Mouse (Mus musculus) cerebellum, adult 2 months (tissue): ENCODE data around the gene Wdr73. TPM values are rescaled to one million over a fixed set of nuclear protein-coding genes. Genes with fewer than 3 reads are reported as not detected.

Source experiments
- DNase-seq, 2 experiments: peaks; one replicate each; pipeline ENCODE4 v3.0.0; 2021
- H3K27ac ChIP-seq: fragments of 200-500 bp; 2 replicates; pipeline ENCODE4 v1.5.1; 2012; ENCODE audit warnings: low read length, control low read depth, inconsistent platforms; ENCODE audit not compliant: insufficient read depth
- H3K27me3 ChIP-seq: fragments of 200-500 bp; 2 replicates; pipeline ENCODE4 v1.6.1; 2012; ENCODE audit warnings: inconsistent platforms, mild to moderate bottlenecking, low read length, moderate library complexity; ENCODE audit not compliant: control insufficient read depth, insufficient read depth
- H3K4me1 ChIP-seq: fragments of 200-500 bp; 2 replicates; pipeline ENCODE4 v1.6.1; 2011; ENCODE audit warnings: low read length; ENCODE audit not compliant: control insufficient read depth, insufficient read depth
- H3K4me3 ChIP-seq: fragments of 200-500 bp; replicated peaks from 2 replicates; pipeline ENCODE3; 2011; ENCODE audit warnings: mild to moderate bottlenecking, low read depth, low read length, control low read depth; ENCODE audit not compliant: insufficient read depth
- CTCF ChIP-seq: fragments of 200-500 bp; IDR thresholded peaks from 2 replicates; pipeline ENCODE4 v1.5.1; 2011; ENCODE audit warnings: low read depth, mild to moderate bottlenecking, control low read depth, low read length, moderate library complexity, borderline replicate concordance; ENCODE audit not compliant: insufficient read depth
- POLR2A ChIP-seq: fragments of 200-500 bp; IDR thresholded peaks from 2 replicates; pipeline ENCODE4 v1.6.1; 2011; ENCODE audit warnings: low read length, control low read depth, borderline replicate concordance; ENCODE audit not compliant: insufficient read depth
- WGBS: fragments of 180-500 bp; shearing (Covaris S2); methylation state at CpG from one replicate; pipeline ENCODE4 v1.1.7; 2018; 5-methylcytosine and 5-hydroxymethylcytosine counted together
- polyA plus RNA-seq: library from polyadenylated mRNA; depleted of rRNA; stranded (reverse); fragments of >200 nt; gene quantifications from 2 replicates; pipeline ENCODE4 v1.2.3, GENCODE M21; 2012

Gene Wdr73
- polyA plus RNA-seq, 1 experiment: 22.2 TPM

DNA sequence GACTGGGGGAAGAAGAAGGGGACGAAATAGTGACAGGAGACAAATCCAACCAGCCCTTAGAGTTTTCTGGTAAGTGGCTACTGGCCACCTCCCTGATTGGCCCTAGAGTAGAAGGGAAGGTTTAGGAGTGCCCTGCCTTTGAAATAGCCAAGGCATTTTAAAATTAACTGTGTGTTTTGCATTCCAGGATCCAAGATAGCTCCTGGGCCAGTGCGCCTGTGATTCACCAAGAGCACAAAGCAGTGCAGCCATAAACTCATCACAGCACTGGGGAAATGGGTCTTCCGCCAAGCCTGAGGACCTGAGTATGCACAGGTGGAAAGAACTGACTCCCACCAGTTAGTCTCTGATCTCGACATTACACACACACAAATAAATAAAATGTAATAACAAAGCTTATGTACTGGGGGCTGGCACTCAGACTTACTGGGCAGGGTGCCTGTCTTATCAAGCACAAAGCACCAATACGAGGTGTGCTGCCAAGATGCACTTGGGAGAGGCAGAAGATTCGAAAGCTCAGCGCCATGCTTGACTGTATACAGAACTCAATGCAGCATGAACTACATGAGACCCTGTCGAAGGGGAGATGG is 30.6 kb upstream of the Wdr73 start:
- Histone ChIP-seq H3K4me3 (no peak overlapping the region), H3K4me1 (no peaks in the 10 kb centered on the region), H3K27me3 (no peaks in the 10 kb centered on the region), H3K27ac (no peak overlapping the region)
- 45% methylated on average over 8 of the region's 8 CpGs for WGBS
- no peak for DNase-seq
- TF ChIP-seq POLR2A: no peak

DNA sequence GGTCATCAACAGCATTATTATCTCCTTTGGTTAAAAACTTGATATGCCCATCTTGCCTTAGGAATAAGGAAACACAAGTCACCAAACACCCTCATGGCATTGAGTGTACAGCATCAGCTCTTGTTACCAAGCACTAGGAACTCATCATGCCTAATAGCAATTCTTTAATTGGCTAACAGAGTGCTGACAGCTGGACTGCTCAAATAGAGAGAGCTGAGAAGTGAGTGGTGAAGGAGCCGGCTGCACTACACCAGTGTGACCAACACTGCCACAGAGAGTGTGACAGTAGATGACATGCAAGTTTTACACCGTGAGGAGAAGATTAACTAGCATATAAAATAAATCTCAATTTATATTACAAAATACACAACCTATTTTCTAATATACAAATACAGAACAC is 22.1 kb upstream of the Wdr73 start:
- Histone ChIP-seq H3K4me1 (no peaks in the 10 kb centered on the region), H3K27me3 (no peaks in the 10 kb centered on the region), H3K27ac (no peak overlapping the region), H3K4me3 (no peak overlapping the region)
- DNase-seq: no peak
- WGBS: 93% methylated on average over 2 of the region's 2 CpGs
- TF ChIP-seq POLR2A (no peak), CTCF (no peak)

DNA sequence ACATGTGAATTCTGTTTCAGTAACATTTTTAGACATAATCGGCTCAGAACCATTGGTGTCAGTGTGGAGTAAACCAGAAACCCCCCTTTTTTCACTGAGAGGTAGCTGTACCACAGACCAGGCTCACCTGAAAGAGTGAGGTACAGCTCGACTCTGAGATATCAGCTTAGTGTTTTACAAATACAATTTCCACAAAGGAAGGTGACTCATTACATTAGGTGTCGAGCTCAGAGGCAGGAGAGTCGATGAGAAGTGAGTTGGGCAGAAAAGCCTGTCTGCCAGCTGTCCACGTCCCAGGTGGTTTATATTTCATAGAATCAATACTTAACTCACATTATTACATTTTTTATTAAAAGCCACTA is 18.6 kb upstream of the Wdr73 start:
- WGBS: 86% methylated on average over 5 of the region's 5 CpGs

GRCm38 (mm10) chr7:80918982-80919646 is 18.0 kb upstream of the Wdr73 start:
- Histone ChIP-seq H3K4me1 (no peaks in the 10 kb centered on the region), H3K27ac (no peak overlapping the region), H3K4me3 (no peak overlapping the region), H3K27me3 (no peaks in the 10 kb centered on the region)
- no peak for TF ChIP-seq POLR2A
- no peak for TF ChIP-seq CTCF
- 85% methylated on average over 8 of the region's 8 CpGs for WGBS
- no peak for DNase-seq

More for the DNA sequence above, 18.6 kb upstream of the Wdr73 start:
- TF ChIP-seq POLR2A: no peak
- no peak for TF ChIP-seq CTCF
- no peak overlapping the region for H3K27ac ChIP-seq
- H3K4me3 ChIP-seq: no peak overlapping the region
- no peaks in the 10 kb centered on the region for H3K27me3 ChIP-seq
- DNase-seq: no peak
- H3K4me1 ChIP-seq: no peaks in the 10 kb centered on the region

DNA sequence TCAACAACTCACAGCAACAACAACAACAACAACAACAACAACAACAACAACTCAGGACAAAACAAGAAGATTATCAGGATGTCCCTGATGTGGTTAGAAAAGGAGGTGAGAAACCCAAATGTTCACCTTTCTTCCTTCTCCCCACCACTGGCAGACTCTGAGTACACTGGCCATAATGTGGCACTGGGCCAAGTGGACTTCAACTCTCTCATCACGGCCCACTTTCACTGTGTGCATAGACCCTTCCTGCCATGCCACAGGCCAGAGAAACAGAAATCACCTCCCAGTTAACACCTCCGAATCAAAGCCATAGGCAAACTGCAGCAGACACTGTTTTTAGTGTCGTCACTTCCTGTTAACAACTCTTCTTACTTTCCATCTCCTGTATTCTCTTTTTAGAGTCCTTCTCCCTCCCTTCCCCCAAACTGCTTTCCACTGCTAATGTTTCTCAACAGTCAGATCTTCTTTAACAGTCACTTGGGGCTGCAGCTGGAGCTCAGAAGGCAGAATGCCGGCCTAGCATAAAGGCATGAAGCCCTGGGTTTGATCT is 16.9 kb upstream of the Wdr73 start:
- H3K4me1 ChIP-seq: no peaks in the 10 kb centered on the region
- no peaks in the 10 kb centered on the region for H3K27me3 ChIP-seq
- TF ChIP-seq CTCF: no peak
- 76% methylated on average over 4 of the region's 4 CpGs for WGBS
- H3K4me3 ChIP-seq: no peak overlapping the region
- H3K27ac ChIP-seq: no peak overlapping the region
- DNase-seq: no peak

DNA sequence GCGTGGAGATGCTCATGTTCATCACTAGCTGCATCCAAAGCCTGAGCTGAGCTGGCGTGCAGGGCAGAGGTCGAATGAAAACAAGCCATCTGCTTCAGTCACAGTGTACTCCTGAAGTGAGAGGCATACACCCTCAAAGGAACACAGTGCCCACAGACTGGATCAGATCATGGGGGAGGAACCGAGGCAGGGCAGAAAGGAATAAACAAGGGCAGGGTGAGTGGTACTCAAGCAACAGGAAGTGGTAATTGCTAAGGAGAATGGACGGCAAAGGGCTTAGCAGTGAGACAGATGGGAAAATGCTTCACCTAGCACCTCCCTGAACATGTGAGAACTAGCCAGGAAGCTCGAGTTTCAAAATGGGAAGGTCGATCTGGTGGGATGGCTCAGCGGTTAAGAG is 11.4 kb upstream of the Wdr73 start:
- no peak for DNase-seq
- TF ChIP-seq POLR2A: no peak
- no peak for TF ChIP-seq CTCF
- H3K4me1 ChIP-seq: no peaks in the 10 kb centered on the region
- no peak overlapping the region for H3K4me3 ChIP-seq
- H3K27ac ChIP-seq: no peak overlapping the region
- 88% methylated on average over 8 of the region's 8 CpGs for WGBS
- no peaks in the 10 kb centered on the region for H3K27me3 ChIP-seq

- TF ChIP-seq POLR2A (no peak), CTCF (no peak)
- WGBS: 74% methylated on average over 7 of the region's 7 CpGs
- DNase-seq: no peak
- Histone ChIP-seq H3K27ac (no peak overlapping the region), H3K4me3 (no peak overlapping the region), H3K27me3 (no peaks in the 10 kb centered on the region), H3K4me1 (no peaks in the 10 kb centered on the region)
Observed at GRCm38 (mm10) chr7:80911053-80911452, 10.0 kb upstream of the Wdr73 start.

DNA sequence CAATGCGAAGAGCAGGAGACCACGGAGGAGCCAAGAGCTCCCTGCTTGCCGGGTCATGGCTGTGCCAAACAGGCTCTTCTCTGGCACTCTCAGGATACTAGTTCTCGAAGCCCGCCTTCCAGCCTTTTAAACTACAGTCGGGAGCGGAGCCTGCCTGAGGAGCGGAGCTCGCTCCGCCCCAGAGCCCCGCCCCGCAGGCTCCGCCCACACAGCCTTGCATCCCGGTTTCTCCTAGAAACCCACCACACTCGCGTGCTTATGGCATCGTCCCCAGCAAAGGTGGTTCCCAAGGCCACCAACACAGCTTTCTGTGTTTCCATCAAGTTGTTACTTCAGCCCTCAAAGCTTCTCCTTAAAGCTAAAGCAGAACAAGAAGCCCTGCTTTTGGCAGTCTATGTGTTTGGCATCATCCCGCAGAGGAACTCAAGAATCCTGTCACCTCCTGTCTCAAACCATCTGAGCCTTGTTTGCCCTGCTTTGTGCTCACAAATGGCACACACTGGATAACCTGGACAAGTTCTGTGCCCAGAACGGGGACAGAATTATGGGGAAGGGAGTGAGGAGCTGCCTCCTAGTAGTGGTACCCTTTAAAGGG is 3.9 kb upstream of the Wdr73 start, which contains the start of gene Nmb:
Nmb (minus strand) TSS at position 156 of the 595 bp plus-strand sequence.
- H3K4me3 ChIP-seq: peak within 1 kb of the TSS; percentile 65
- TF ChIP-seq POLR2A (no peak), CTCF (no peak)
- no peak within 1 kb of the TSS for H3K27ac ChIP-seq
- H3K4me1 ChIP-seq: peaks cover 3% of the 10 kb centered on the region; the same call in 1 of the 2 replicates
- DNase-seq: peak; percentile 61 to 66
- WGBS: 2% methylated on average over 19 of the region's 19 CpGs
- no peaks in the 10 kb centered on the region for H3K27me3 ChIP-seq
